Mouse (Mus musculus) myocyte (in vitro differentiated cells): ENCODE measurements around the gene Olfr1295.

Source experiments
- CEBPB ChIP-seq: IDR thresholded peaks from 2 replicates; pipeline ENCODE4 v1.6.1; 2011; ENCODE audit warnings: mild to moderate bottlenecking, moderate library complexity; ENCODE audit not compliant: poor library complexity, insufficient read depth, severe bottlenecking
- E2F4 ChIP-seq: IDR thresholded peaks from one replicate; pipeline ENCODE4 v1.6.1; 2011; ENCODE audit warnings: mild to moderate bottlenecking, control low read depth, moderate library complexity; ENCODE audit not compliant: insufficient read depth
- MAX ChIP-seq: IDR thresholded peaks from one replicate; pipeline ENCODE4 v1.6.1; 2011; ENCODE audit warnings: low read depth, mild to moderate bottlenecking, control low read depth
- MYOG ChIP-seq, 3 experiments: IDR thresholded peaks; one replicate each; pipeline ENCODE4 v1.6.1; 2011; ENCODE audit warnings: control low read depth in 2 of 3, low read depth in 2 of 3, mild to moderate bottlenecking in 2 of 3; ENCODE audit not compliant: insufficient read length in 2 of 3, control insufficient read depth in 1 of 3, insufficient read depth in 1 of 3
- POLR2A ChIP-seq: IDR thresholded peaks from one replicate; pipeline ENCODE4 v1.6.1; 2011; ENCODE audit warnings: low read depth, mild to moderate bottlenecking, control low read depth, moderate library complexity; ENCODE audit not compliant: insufficient read length
- POLR2AphosphoS2 ChIP-seq: IDR thresholded peaks from one replicate; pipeline ENCODE4 v1.6.1; 2011; ENCODE audit warnings: low read depth, control low read depth; ENCODE audit not compliant: insufficient read length
- SRF ChIP-seq: IDR thresholded peaks from one replicate; pipeline ENCODE4 v1.6.1; 2011; ENCODE audit warnings: low read depth; ENCODE audit not compliant: control insufficient read depth, insufficient read length
- TCF12 ChIP-seq: IDR thresholded peaks from one replicate; pipeline ENCODE4 v1.6.1; 2011; ENCODE audit warnings: mild to moderate bottlenecking, control low read depth; ENCODE audit not compliant: poor library complexity, insufficient read depth, severe bottlenecking
- USF1 ChIP-seq: IDR thresholded peaks from one replicate; pipeline ENCODE4 v1.6.1; 2011; ENCODE audit warnings: low read depth, mild to moderate bottlenecking, control low read depth, moderate library complexity

DNA sequence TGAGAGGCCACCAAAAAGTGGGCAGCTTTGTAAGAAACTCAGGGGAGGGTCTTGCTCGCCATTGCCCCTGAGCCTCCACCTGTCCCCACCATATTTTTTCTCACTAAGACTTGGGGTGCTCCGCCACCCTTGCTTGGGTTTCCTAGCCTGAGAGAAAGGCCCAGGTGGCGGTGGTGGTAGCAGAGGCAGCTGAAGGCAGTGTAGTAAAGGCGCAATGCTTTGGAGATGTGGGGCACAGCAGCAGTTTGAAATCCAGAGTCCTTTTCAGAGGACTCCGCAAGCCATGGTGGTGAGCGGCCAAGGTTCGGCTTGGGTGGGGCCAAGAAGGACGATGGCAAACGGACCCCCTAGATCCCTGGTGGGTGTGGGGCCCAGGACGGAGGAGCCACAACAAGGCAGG is 52.0 kb downstream of the Olfr1295 start:
- TF ChIP-seq POLR2A (no peak), E2F4 (no peak), CEBPB (no peak), USF1 (no peak), MAX (no peak), TCF12 (no peak), MYOG (IDR thresholded peaks at IDR 0.05; ENCODE audit: control insufficient read depth in 1 of 3, insufficient read depth in 1 of 3, insufficient read length in 2 of 3, low read depth in 2 of 3) (no peak), POLR2AphosphoS2 (no peak), SRF (no peak)
